Mouse (Mus musculus): Measurements from ENCODE around the gene Hvcn1. TPM values are rescaled to one million over a fixed set of nuclear protein-coding genes. Genes with fewer than 3 reads are reported as not detected.

Hvcn1 gene
- 1 to 10 TPM; 2.6 to 3.0 TPM for total RNA-seq (2021)
- long read RNA-seq, experiment 1, partial matches to known transcripts: 0 of 3 reads
- long read RNA-seq, experiment 1, other reads (novel, unspliced or antisense): 3 of 3 reads
- long read RNA-seq, experiment 2, partial matches to known transcripts: 1 of 8 reads
- long read RNA-seq, experiment 2, other reads (novel, unspliced or antisense): 6 of 8 reads

- TF ChIP-seq CTCF (conservative IDR thresholded peaks at IDR 0.05): no peak
- no peak for DNase-seq (ENCODE audit: low spot score in 2 of 2)
- H3K4me3 ChIP-seq: no peak within 1 kb of the TSS
- no peak within 1 kb of the TSS for H3K27ac ChIP-seq
These were observed at the start of gene Hvcn1 for GRCm38 (mm10) chr5:122206475-122206874. TSS of gene Hvcn1 (plus strand) at chr5:122206804.

GRCm38 (mm10) chr5:122157827-122158381, 48.7 kb upstream of the Hvcn1 start, which contains the start of gene Ppp1cc:
TSS of gene Ppp1cc (plus strand) at chr5:122158278.
- DNase-seq (ENCODE audit: low spot score in 2 of 2): peak; percentile 88 to 92
- H3K27ac ChIP-seq: peak within 1 kb of the TSS; percentile 92
- peak within 1 kb of the TSS; percentile 98 for H3K4me3 ChIP-seq
- TF ChIP-seq CTCF (conservative IDR thresholded peaks at IDR 0.05): peak; percentile 64

- Histone ChIP-seq H3K4me3 (peak overlapping the region; percentile 98), H3K27ac (peak overlapping the region; percentile 92)
- no peak for DNase-seq (ENCODE audit: low spot score in 2 of 2)
- TF ChIP-seq CTCF (conservative IDR thresholded peaks at IDR 0.05): no peak
These were observed 47.8 kb upstream of the Hvcn1 start for GRCm38 (mm10) chr5:122158557-122159515.

- Histone ChIP-seq H3K27ac (peak overlapping the region; percentile 76), H3K4me3 (peak overlapping the region; percentile 11; the same call in 1 of the 2 replicates)
- no peak for DNase-seq (ENCODE audit: low spot score in 2 of 2)
- TF ChIP-seq CTCF (conservative IDR thresholded peaks at IDR 0.05): no peak
These were observed 43.4 kb upstream of the Hvcn1 start for GRCm38 (mm10) chr5:122163194-122163593.

- TF ChIP-seq CTCF (conservative IDR thresholded peaks at IDR 0.05): peak; percentile 37
- no peak for DNase-seq (ENCODE audit: low spot score in 2 of 2)
- H3K27ac ChIP-seq: peak overlapping the region; percentile 76
- peak overlapping the region; percentile 28; the same call in 1 of the 2 replicates for H3K4me3 ChIP-seq
These were observed 42.6 kb upstream of the Hvcn1 start for GRCm38 (mm10) chr5:122164011-122164410.

GRCm38 (mm10) chr5:122165233-122165915, 41.2 kb upstream of the Hvcn1 start:
- H3K4me3 ChIP-seq: peak overlapping the region; percentile 4; the same call in 1 of the 2 replicates
- peak overlapping the region; percentile 76 for H3K27ac ChIP-seq
- DNase-seq (ENCODE audit: low spot score in 2 of 2): no peak
- TF ChIP-seq CTCF (conservative IDR thresholded peaks at IDR 0.05): no peak

- Histone ChIP-seq H3K4me3 (peak overlapping the region; percentile 20), H3K27ac (peak overlapping the region; percentile 76)
- DNase-seq (ENCODE audit: low spot score in 2 of 2): no peak
- TF ChIP-seq CTCF (conservative IDR thresholded peaks at IDR 0.05): no peak
These were observed 39.9 kb upstream of the Hvcn1 start for GRCm38 (mm10) chr5:122166636-122167161.

GRCm38 (mm10) chr5:122168344-122169069, 38.1 kb upstream of the Hvcn1 start:
- H3K4me3 ChIP-seq: no peak overlapping the region
- TF ChIP-seq CTCF (conservative IDR thresholded peaks at IDR 0.05): no peak
- H3K27ac ChIP-seq: peak overlapping the region; percentile 40; the same call in 1 of the 2 replicates
- no peak for DNase-seq (ENCODE audit: low spot score in 2 of 2)

- H3K27ac ChIP-seq: no peak overlapping the region; the same call in 1 of the 2 replicates
- TF ChIP-seq CTCF (conservative IDR thresholded peaks at IDR 0.05): no peak
- H3K4me3 ChIP-seq: no peak overlapping the region
- no peak for DNase-seq (ENCODE audit: low spot score in 2 of 2)
These were observed 35.5 kb upstream of the Hvcn1 start for GRCm38 (mm10) chr5:122171058-122171457.

GRCm38 (mm10) chr5:122175402-122175801, 31.2 kb upstream of the Hvcn1 start:
- peak in 1 of 2 experiments; percentile 9 for DNase-seq (ENCODE audit: low spot score in 2 of 2)
- no peak overlapping the region for H3K4me3 ChIP-seq
- no peak for TF ChIP-seq CTCF (conservative IDR thresholded peaks at IDR 0.05)
- H3K27ac ChIP-seq: peak overlapping the region; percentile 79

GRCm38 (mm10) chr5:122175961-122176360, 30.6 kb upstream of the Hvcn1 start:
- no peak for TF ChIP-seq CTCF (conservative IDR thresholded peaks at IDR 0.05)
- no peak for DNase-seq (ENCODE audit: low spot score in 2 of 2)
- peak overlapping the region; percentile 79 for H3K27ac ChIP-seq
- no peak overlapping the region for H3K4me3 ChIP-seq

All from layer of hippocampus, adult 2 months (tissue).